Mouse (Mus musculus) liver, postnatal 0 days (tissue): ENCODE results near the gene Cib1.

Experiments used
- CTCF ChIP-seq: sonication (generic); IDR thresholded peaks from 2 replicates; pipeline ENCODE4 v1.5.1; 2016; ENCODE audit warnings: antibody characterized with exemption, low read depth
- EP300 ChIP-seq: IDR thresholded peaks from 2 replicates; pipeline ENCODE4 v1.6.1; 2016; ENCODE audit warnings: antibody characterized with exemption, low read depth, mild to moderate bottlenecking

- TF ChIP-seq CTCF (no peak), EP300 (no peak)
These were observed 43.8 kb upstream of the Cib1 start for GRCm38 (mm10) chr7:80276374-80276773.
